Mouse (Mus musculus): ENCODE measurements around the gene Sec16a. TPM values are rescaled to one million over a fixed set of nuclear protein-coding genes. Genes with fewer than 3 reads are reported as not detected.
A peak's percentile ranks its signal among the peaks of the same experiment; 100 is the strongest.

Sec16a gene
- total and polyA plus RNA-seq, 2 experiments: 44.5 to 78.2 TPM

DNA sequence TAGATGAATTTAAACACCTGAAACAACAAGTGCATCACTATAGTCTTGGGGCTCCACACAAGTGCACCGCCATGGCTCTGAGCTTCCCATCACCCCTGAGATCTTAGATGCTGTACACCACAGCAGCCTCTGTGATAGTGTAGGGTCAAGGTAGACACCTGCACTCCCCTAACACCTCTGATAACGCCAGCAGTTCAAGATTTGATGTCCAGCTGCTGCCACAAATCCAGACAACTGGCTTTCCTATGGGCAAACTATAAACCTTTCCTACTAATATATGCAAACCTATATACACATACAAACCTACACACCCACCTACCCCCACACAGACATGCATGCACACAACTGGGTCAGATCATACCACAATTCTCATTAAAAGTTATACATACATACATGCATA lies 20.5 kb downstream of the Sec16a start:
- Histone ChIP-seq H3K9ac (ENCODE audit: low read depth, low read length) (no peak overlapping the region), H3K79me2 (ENCODE audit: control insufficient read depth, insufficient read depth, low read length) (peaks cover 3% of the 10 kb centered on the region; the same call in 1 of the 2 replicates), H3K27me3 (ENCODE audit: control insufficient read depth, insufficient read depth, low read length) (no peaks in the 10 kb centered on the region), H3K27ac (replicated peaks; ENCODE audit: insufficient read depth, low read depth, low read length) (no peak overlapping the region), H3K36me3 (ENCODE audit: control insufficient read depth, insufficient read depth, low read length) (peaks cover 81% of the 10 kb centered on the region), H3K4me3 (ENCODE audit: insufficient read depth, low read depth, low read length) (no peak overlapping the region), H3K4me1 (ENCODE audit: control insufficient read depth, insufficient read depth, low read length) (no peaks in the 10 kb centered on the region)
- 98% methylated on average over 2 of the region's 2 CpGs for WGBS
- DNase-seq (ENCODE audit: extremely low read depth, low read depth, low spot score): no peak
- TF ChIP-seq CTCF (IDR thresholded peaks at IDR 0.05; ENCODE audit: low read depth, low read length): no peak
- no peak for TF ChIP-seq POLR2A (IDR thresholded peaks at IDR 0.05; ENCODE audit: extremely low read depth, insufficient read depth, low read length)

- no peak overlapping the region for H3K27ac ChIP-seq (replicated peaks; ENCODE audit: insufficient read depth, low read depth, low read length)
- DNase-seq (ENCODE audit: extremely low read depth, low read depth, low spot score): peak; percentile 67
- H3K4me1 ChIP-seq (ENCODE audit: control insufficient read depth, insufficient read depth, low read length): no peaks in the 10 kb centered on the region
- peaks cover 3% of the 10 kb centered on the region; the same call in 1 of the 2 replicates for H3K79me2 ChIP-seq (ENCODE audit: control insufficient read depth, insufficient read depth, low read length)
- H3K4me3 ChIP-seq (ENCODE audit: insufficient read depth, low read depth, low read length): no peak overlapping the region
- WGBS: 50% methylated on average over 1 of the region's 1 CpGs
- no peaks in the 10 kb centered on the region for H3K27me3 ChIP-seq (ENCODE audit: control insufficient read depth, insufficient read depth, low read length)
- no peak overlapping the region for H3K9ac ChIP-seq (ENCODE audit: low read depth, low read length)
- TF ChIP-seq CTCF (IDR thresholded peaks at IDR 0.05; ENCODE audit: low read depth, low read length) (no peak), POLR2A (IDR thresholded peaks at IDR 0.05; ENCODE audit: extremely low read depth, insufficient read depth, low read length) (no peak)
- peaks cover 79% of the 10 kb centered on the region for H3K36me3 ChIP-seq (ENCODE audit: control insufficient read depth, insufficient read depth, low read length)
Measured at GRCm38 (mm10) chr2:26423086-26423485, 21.9 kb downstream of the Sec16a start.

GRCm38 (mm10) chr2:26421969-26422368 lies 23.0 kb downstream of the Sec16a start:
- peaks cover 82% of the 10 kb centered on the region for H3K36me3 ChIP-seq (ENCODE audit: control insufficient read depth, insufficient read depth, low read length)
- TF ChIP-seq POLR2A (IDR thresholded peaks at IDR 0.05; ENCODE audit: extremely low read depth, insufficient read depth, low read length): no peak
- no peak for TF ChIP-seq CTCF (IDR thresholded peaks at IDR 0.05; ENCODE audit: low read depth, low read length)
- no peak overlapping the region for H3K27ac ChIP-seq (replicated peaks; ENCODE audit: insufficient read depth, low read depth, low read length)
- no peaks in the 10 kb centered on the region for H3K4me1 ChIP-seq (ENCODE audit: control insufficient read depth, insufficient read depth, low read length)
- H3K4me3 ChIP-seq (ENCODE audit: insufficient read depth, low read depth, low read length): no peak overlapping the region
- peaks cover 3% of the 10 kb centered on the region; the same call in 1 of the 2 replicates for H3K79me2 ChIP-seq (ENCODE audit: control insufficient read depth, insufficient read depth, low read length)
- no peak for DNase-seq (ENCODE audit: extremely low read depth, low read depth, low spot score)
- WGBS: 95% methylated on average over 2 of the region's 2 CpGs
- no peak overlapping the region for H3K9ac ChIP-seq (ENCODE audit: low read depth, low read length)
- H3K27me3 ChIP-seq (ENCODE audit: control insufficient read depth, insufficient read depth, low read length): no peaks in the 10 kb centered on the region

- WGBS: 18% methylated on average over 1 of the region's 1 CpGs
- Histone ChIP-seq H3K79me2 (ENCODE audit: control insufficient read depth, insufficient read depth, low read length) (no peaks in the 10 kb centered on the region), H3K4me3 (ENCODE audit: insufficient read depth, low read depth, low read length) (no peak overlapping the region), H3K36me3 (ENCODE audit: control insufficient read depth, insufficient read depth, low read length) (peaks cover 71% of the 10 kb centered on the region), H3K4me1 (ENCODE audit: control insufficient read depth, insufficient read depth, low read length) (no peaks in the 10 kb centered on the region), H3K27me3 (ENCODE audit: control insufficient read depth, insufficient read depth, low read length) (no peaks in the 10 kb centered on the region), H3K27ac (replicated peaks; ENCODE audit: insufficient read depth, low read depth, low read length) (no peak overlapping the region), H3K9ac (ENCODE audit: low read depth, low read length) (no peak overlapping the region)
- TF ChIP-seq POLR2A (IDR thresholded peaks at IDR 0.05; ENCODE audit: extremely low read depth, insufficient read depth, low read length) (no peak), CTCF (IDR thresholded peaks at IDR 0.05; ENCODE audit: low read depth, low read length) (no peak)
- peak; percentile 40 for DNase-seq (ENCODE audit: extremely low read depth, low read depth, low spot score)
Measured at GRCm38 (mm10) chr2:26418120-26418519, 26.9 kb downstream of the Sec16a start.

- Histone ChIP-seq H3K79me2 (ENCODE audit: control insufficient read depth, insufficient read depth, low read length) (no peaks in the 10 kb centered on the region), H3K9ac (ENCODE audit: low read depth, low read length) (no peak overlapping the region), H3K4me1 (ENCODE audit: control insufficient read depth, insufficient read depth, low read length) (0 out of 2 replicates have a peak, but pooled peaks cover 2% of the 10 kb centered on the region), H3K27ac (replicated peaks; ENCODE audit: insufficient read depth, low read depth, low read length) (no peak overlapping the region), H3K36me3 (ENCODE audit: control insufficient read depth, insufficient read depth, low read length) (peaks cover 67% of the 10 kb centered on the region), H3K27me3 (ENCODE audit: control insufficient read depth, insufficient read depth, low read length) (no peaks in the 10 kb centered on the region), H3K4me3 (ENCODE audit: insufficient read depth, low read depth, low read length) (no peak overlapping the region)
- no peak for DNase-seq (ENCODE audit: extremely low read depth, low read depth, low spot score)
- TF ChIP-seq POLR2A (IDR thresholded peaks at IDR 0.05; ENCODE audit: extremely low read depth, insufficient read depth, low read length) (no peak), CTCF (IDR thresholded peaks at IDR 0.05; ENCODE audit: low read depth, low read length) (no peak)
Measured at GRCm38 (mm10) chr2:26417066-26417465, 27.9 kb downstream of the Sec16a start.

DNA sequence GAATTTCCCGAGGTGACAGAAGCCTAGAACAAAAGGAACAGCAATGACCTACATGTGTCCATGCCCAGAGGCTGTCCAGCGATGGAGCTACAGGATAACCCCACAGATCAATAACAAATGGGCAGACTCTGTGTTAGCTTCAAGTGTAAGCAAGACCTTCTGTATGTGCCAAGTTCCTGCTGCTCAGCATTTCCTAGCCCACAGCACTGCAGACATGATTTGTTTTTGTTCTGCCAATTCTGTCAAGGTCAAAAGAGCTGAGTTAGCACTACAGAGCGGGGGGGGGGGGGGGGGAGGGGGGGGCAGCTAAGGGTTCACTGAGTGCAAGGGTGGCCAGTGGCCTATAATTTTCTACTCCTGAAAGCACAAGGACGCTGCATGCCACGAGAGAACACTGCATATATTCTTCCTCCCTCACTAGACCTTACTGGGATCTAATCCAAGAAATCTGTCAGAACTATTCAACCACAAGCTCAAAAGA lies 34.0 kb downstream of the Sec16a start:
- peak; percentile 100 for DNase-seq (ENCODE audit: extremely low read depth, low read depth, low spot score)
- Histone ChIP-seq H3K36me3 (ENCODE audit: control insufficient read depth, insufficient read depth, low read length) (peaks cover 33% of the 10 kb centered on the region), H3K9ac (ENCODE audit: low read depth, low read length) (no peak overlapping the region), H3K79me2 (ENCODE audit: control insufficient read depth, insufficient read depth, low read length) (peaks cover 21% of the 10 kb centered on the region; the same call in 1 of the 2 replicates), H3K4me3 (ENCODE audit: insufficient read depth, low read depth, low read length) (no peak overlapping the region), H3K4me1 (ENCODE audit: control insufficient read depth, insufficient read depth, low read length) (peaks cover 21% of the 10 kb centered on the region), H3K27me3 (ENCODE audit: control insufficient read depth, insufficient read depth, low read length) (no peaks in the 10 kb centered on the region), H3K27ac (replicated peaks; ENCODE audit: insufficient read depth, low read depth, low read length) (peak overlapping the region; percentile 56)
- TF ChIP-seq CTCF (IDR thresholded peaks at IDR 0.05; ENCODE audit: low read depth, low read length): no peak
- TF ChIP-seq POLR2A (IDR thresholded peaks at IDR 0.05; ENCODE audit: extremely low read depth, insufficient read depth, low read length): no peak
- 5% methylated on average over 5 of the region's 5 CpGs for WGBS

Measured in liver, adult 2 months (tissue).